Mouse (Mus musculus) induced T-regulatory cell, adult 2 months (primary cell): ENCODE data around the gene Tshz2.

Source experiments
- DNase-seq: peaks from one replicate; pipeline ENCODE4 v3.0.0-alpha.2; 2012; ENCODE audit warnings: low read depth

Tshz2 gene

GRCm38 (mm10) chr2:169870503-169870902, 237.7 kb downstream of the Tshz2 start:
- no peak for DNase-seq

GRCm38 (mm10) chr2:169871436-169872060, 238.7 kb downstream of the Tshz2 start:
- no peak for DNase-seq

- no peak for DNase-seq
These were observed 240.6 kb downstream of the Tshz2 start for GRCm38 (mm10) chr2:169873442-169873841.

GRCm38 (mm10) chr2:169887921-169888320, 255.1 kb downstream of the Tshz2 start:
- no peak for DNase-seq

GRCm38 (mm10) chr2:169892441-169893038, 259.7 kb downstream of the Tshz2 start:
- no peak for DNase-seq

- DNase-seq, result no peak
These were observed 270.1 kb downstream of the Tshz2 start for GRCm38 (mm10) chr2:169902896-169903295.

DNA sequence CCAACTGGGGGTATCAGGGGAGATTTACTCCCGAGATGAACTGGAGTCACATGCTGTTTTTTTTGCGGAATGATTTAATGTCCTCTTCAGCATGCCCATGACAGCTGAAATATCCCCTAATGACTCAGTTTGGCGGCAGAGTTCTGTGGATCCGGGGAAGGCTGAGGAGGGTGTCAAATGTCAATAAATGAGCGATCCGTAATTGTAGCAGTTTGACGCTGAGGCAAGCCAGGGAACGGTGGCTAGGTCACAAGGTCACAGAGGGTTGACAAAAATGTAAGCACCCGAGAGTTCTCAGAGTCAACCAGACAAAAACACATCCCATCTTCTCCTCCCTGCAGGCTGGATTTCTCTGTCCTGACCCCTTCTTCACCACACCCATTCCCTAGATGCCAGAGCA, 273.6 kb downstream of the Tshz2 start:
- no peak for DNase-seq

- DNase-seq, result no peak
These were observed 275.2 kb downstream of the Tshz2 start for GRCm38 (mm10) chr2:169907979-169908378.

DNA sequence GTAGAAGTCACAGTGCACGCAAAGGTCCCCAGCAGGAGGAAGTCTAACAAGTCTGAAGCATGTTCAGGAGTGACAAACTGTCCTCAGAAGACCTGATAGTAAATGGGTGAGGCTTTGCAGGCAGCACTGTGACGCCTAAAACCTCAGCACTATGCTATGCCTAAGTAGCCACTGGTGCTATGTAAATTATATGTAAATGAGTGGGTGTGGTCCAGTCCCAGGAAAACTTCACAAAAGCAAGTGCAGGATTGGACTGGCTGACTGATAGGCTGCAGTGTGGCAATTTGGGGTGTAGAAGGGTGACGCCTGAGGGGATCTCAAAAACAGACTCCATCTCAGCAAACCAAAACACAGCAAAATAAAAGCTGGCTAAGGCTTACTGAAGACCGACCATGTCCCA, 277.8 kb downstream of the Tshz2 start:
- DNase-seq, result no peak

GRCm38 (mm10) chr2:169912826-169913225, 280.0 kb downstream of the Tshz2 start:
- DNase-seq, result no peak

- DNase-seq, result no peak
These were observed 282.1 kb downstream of the Tshz2 start for GRCm38 (mm10) chr2:169914903-169915302.

GRCm38 (mm10) chr2:169915326-169915725, 282.5 kb downstream of the Tshz2 start:
- no peak for DNase-seq

DNA sequence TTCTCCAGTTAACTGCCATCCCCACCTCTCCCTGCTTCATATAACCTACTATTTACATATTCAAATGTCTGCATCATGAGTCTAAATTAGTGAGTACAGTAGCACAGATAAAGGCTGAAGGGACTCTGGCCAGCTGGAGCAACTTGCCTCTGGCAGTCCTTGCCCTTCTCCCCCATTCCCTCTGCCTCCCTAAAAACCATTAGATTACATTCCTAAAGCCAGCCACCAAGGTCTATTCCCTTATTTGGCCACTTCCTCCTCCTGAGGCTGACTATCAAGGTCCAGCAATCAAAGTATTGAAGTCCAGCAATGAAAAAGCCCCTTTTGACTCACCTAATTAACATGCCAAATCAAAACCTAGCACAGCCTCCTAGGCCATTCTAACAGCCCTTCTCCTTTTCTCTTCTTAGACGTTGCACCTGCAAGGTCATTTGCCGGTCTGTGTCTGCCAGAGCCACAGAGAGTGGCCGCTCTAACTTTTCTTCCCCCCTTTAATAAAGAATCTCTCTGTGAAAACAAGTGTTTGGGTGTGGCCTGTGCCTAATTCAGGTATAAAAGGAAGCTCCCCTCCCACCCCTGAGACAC, 286.4 kb downstream of the Tshz2 start:
- DNase-seq, result no peak

DNA sequence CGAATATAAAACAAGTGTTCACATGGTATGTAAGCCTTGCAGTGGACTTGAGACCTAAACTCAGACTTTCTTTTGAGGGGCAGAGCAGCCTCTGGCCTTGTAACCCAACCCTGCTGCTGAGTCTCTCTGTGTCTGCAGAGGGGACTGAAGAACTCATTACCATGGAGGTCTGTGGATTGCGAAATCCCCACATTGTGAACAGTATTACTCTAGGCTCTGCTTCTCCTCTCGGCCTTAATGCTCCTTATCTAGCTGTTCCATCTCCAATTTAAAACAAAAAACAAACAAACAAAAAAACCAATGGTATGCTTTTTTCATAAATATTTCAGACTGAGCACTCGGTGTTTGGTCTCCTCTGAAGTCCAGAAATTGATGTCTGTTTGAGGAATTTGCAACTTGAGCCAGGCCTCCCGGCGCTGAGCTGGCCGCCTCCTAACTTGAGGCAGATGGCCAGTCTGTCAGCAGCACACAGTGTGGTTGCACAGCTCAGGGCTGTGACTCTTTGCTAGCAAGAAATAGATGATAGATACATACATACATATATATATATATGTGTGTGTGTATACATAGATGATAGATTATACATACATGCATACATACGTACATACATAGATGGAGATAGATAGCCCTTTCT, 291.5 kb downstream of the Tshz2 start:
- no peak for DNase-seq

- DNase-seq, result no peak
These were observed 292.7 kb downstream of the Tshz2 start for GRCm38 (mm10) chr2:169925466-169925865.

DNA sequence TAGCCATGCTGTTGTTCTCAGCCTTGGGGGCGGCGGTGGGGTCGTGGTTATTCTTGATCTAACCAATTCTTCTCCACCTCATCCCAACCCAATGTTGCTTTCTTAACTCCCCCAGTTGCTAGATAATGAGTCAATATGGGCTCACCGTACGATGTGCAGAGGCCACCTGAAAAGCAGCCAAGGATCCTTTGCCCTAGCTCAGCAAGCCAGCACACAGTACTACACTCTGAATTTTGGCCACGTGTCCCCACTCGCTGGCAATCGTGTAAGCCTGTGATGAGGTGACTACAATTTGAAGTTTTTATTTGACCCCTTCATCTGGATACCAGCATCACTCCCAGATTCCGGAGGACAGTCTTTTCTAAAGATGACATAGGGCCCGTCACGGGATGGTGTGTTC, 293.2 kb downstream of the Tshz2 start:
- no peak for DNase-seq

GRCm38 (mm10) chr2:169927401-169927800, 294.6 kb downstream of the Tshz2 start:
- DNase-seq, result no peak

- no peak for DNase-seq
These were observed 295.8 kb downstream of the Tshz2 start for GRCm38 (mm10) chr2:169928447-169929120.

DNA sequence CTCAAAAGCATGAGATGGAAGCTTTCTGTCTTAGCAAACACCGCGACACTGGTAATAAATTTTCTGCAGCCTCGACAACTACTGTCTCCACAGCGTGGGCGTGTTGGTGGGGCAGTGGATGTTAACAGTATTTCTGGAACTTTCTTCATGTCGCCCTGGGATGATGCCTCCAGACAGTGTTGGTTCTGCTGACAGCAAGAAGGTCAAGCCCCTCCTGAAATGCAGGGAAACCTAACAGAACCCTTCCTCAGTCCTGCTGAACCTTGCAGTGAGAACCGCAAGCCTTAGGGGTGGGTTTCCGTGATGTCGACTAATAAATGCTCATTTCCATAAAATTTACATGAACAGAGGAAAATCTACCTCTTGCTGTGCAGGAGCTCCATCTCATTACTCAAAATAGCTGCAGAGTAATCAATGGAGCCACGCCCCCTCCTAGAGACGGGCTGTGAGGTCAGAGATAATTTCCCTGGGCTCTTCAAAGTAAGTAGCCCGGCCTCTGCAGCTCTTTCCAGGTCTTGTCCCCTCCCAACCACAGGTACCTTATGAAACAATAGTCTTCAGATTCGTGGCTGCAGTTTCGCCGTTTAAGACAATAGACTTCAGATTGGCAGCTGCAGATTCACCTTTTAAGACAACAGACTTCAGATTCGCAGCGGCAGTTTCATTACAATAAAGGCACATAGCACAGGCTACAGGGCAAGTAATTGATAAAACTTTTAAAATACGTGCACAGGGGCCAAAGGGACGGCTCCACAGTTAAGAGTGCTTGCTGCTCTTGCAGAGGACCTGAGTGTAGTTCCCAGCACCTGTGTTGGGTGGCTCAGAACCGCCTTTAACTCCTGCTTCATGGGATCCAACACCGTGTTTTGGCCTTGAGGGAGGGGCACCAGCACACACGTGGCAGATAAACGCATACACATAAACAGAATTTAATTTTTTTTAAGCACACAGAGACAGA, 297.0 kb downstream of the Tshz2 start:
- peak; percentile 49 for DNase-seq

DNA sequence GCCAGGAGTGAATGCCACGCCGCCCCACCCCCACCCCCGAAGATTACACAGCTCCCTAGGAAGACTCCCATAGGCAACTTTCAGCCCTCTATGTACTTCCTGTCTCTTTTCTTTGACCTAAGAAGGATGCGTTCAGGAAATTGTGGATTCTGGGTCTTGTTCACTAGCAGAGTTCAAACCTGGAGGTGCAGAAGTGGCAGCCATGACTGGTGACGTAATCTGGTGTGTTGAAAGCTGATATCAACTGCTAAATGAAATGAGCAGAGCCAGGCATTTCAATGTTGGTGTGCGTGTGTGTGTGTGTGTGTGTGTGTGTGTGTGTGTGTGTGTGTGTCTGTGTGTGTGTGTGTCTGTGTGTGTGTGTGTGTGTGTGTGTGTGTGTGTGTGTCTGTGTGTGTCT, 302.8 kb downstream of the Tshz2 start:
- no peak for DNase-seq
